Mouse (Mus musculus): ENCODE measurements at regions not wholly inside any gene's neighbourhood (a gene's known extent, or its start where the extent isn't known, plus 50 kb on each side); places are given as distances from the start of the nearest gene placed in this dataset.

DNA sequence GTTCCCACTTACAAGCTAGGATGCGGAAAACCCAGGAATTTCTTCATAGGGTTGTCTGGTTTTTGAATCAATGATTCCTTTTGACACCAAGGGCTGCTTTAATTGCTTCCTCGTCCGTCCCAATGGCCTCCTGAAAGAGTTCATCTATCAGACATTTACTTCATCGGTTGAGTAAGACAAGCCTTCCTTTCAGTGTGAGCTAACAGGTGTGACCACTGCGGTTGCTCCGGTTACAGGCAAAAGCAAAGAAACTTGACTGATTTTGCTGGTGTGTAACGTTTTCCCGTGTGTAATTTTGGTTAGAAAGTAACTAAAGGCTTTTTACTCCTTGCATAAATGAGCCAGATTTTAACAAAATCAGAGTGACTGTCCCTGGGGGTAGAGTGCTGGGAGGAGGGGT is 99.6 kb upstream of the Rnaseh2b start:
- Histone ChIP-seq H3K4me1 (ENCODE audit: control insufficient read depth in 1 of 2, insufficient read depth in 2 of 2, low read length in 2 of 2) (no peaks in the 10 kb centered on the region), H3K27ac (ENCODE audit: control insufficient read depth, low read depth, low read length) (no peak overlapping the region), H3K79me2 (ENCODE audit: control insufficient read depth, insufficient read depth, low read length, poor library complexity) (no peaks in the 10 kb centered on the region), H3K4me3 (ENCODE audit: control insufficient read depth in 1 of 2, insufficient read depth in 1 of 2, low read depth in 2 of 2, low read length in 2 of 2) (no peak overlapping the region), H3K36me3 (ENCODE audit: control insufficient read depth in 1 of 2, insufficient read depth in 2 of 2, low read length in 2 of 2) (no peaks in the 10 kb centered on the region), H3K9me3 (replicated peaks; ENCODE audit: insufficient read depth, low read length) (no peaks in the 10 kb centered on the region), H3K9ac (ENCODE audit: control insufficient read depth, low read depth, low read length, poor library complexity, severe bottlenecking) (no peak overlapping the region), H3K27me3 (ENCODE audit: control insufficient read depth in 1 of 2, insufficient read depth in 2 of 2, low read length in 2 of 2) (peaks cover 0 to 2% of the 10 kb centered on the region in 2 experiments; a peak in 3 of 4 replicates)
- TF ChIP-seq SIN3A (IDR thresholded peaks at IDR 0.05; ENCODE audit: low read length) (no peak), POLR2AphosphoS2 (IDR thresholded peaks at IDR 0.05; ENCODE audit: low read length) (no peak), CHD1 (IDR thresholded peaks at IDR 0.05; ENCODE audit: low read depth, low read length) (no peak), JUND (IDR thresholded peaks at IDR 0.05; ENCODE audit: low read depth, low read length) (no peak), ZC3H11A (IDR thresholded peaks at IDR 0.05; ENCODE audit: low read depth, low read length) (no peak), MAZ (IDR thresholded peaks at IDR 0.05; ENCODE audit: low read depth, low read length) (no peak), NRF1 (IDR thresholded peaks at IDR 0.05; ENCODE audit: insufficient read depth, low read depth, low read length, poor library complexity, severe bottlenecking) (no peak), ZNF384 (IDR thresholded peaks at IDR 0.05; ENCODE audit: low read depth, low read length) (no peak), ELF1 (IDR thresholded peaks at IDR 0.05; ENCODE audit: low read depth, low read length) (no peak), MAX (IDR thresholded peaks at IDR 0.05; ENCODE audit: low read length) (no peak), UBTF (IDR thresholded peaks at IDR 0.05; ENCODE audit: borderline replicate concordance, insufficient read depth, low read depth, low read length) (no peak), CTCF (IDR thresholded peaks at IDR 0.05 in 2 of 3, conservative IDR thresholded peaks at IDR 0.05 in 1 of 3; ENCODE audit: control insufficient read depth in 1 of 3, insufficient read depth in 1 of 3, low read depth in 2 of 3, low read length in 3 of 3, poor library complexity in 1 of 3, severe bottlenecking in 1 of 3) (no peak), USF1 (IDR thresholded peaks at IDR 0.05; ENCODE audit: low read depth, low read length) (no peak), CHD2 (IDR thresholded peaks at IDR 0.05; ENCODE audit: low read length) (no peak), USF2 (IDR thresholded peaks at IDR 0.05; ENCODE audit: borderline replicate concordance in 1 of 2, insufficient read depth in 1 of 2, low read depth in 1 of 2, low read length in 2 of 2) (no peak), SMC3 (IDR thresholded peaks at IDR 0.05; ENCODE audit: low read depth, low read length) (no peak), ZKSCAN1 (IDR thresholded peaks at IDR 0.05; ENCODE audit: low read depth, low read length) (no peak), TAL1 (IDR thresholded peaks at IDR 0.05; ENCODE audit: low read length) (no peak), HCFC1 (IDR thresholded peaks at IDR 0.05; ENCODE audit: low read depth, low read length) (no peak)
- no peak for DNase-seq (ENCODE audit: low read depth, low spot score)

DNA sequence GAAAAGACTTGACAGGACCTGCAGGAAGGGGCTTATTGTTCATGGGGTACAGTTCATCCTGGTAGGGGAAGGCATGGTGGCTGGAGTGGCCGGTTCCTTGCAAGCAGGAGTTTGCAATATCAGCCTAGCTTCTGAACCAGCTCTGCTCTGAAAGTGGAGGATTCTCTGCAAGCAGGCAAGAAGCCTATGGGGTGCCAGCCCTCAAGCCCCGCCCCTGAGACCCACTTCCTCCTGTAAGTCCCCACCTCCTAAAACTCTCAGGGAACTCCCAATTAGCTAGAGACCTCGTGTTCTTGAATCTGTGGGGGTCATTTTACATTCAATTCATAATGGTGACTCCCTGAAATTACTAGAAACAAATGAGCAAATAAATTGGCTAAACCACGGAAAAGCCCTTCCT is 99.0 kb upstream of the Rnaseh2b start:
- Histone ChIP-seq H3K9ac (ENCODE audit: control insufficient read depth, low read depth, low read length, poor library complexity, severe bottlenecking) (no peak overlapping the region), H3K79me2 (ENCODE audit: control insufficient read depth, insufficient read depth, low read length, poor library complexity) (no peaks in the 10 kb centered on the region), H3K27ac (ENCODE audit: control insufficient read depth, low read depth, low read length) (no peak overlapping the region), H3K27me3 (ENCODE audit: control insufficient read depth in 1 of 2, insufficient read depth in 2 of 2, low read length in 2 of 2) (peaks cover 0 to 2% of the 10 kb centered on the region in 2 experiments; a peak in 3 of 4 replicates), H3K4me3 (ENCODE audit: control insufficient read depth in 1 of 2, insufficient read depth in 1 of 2, low read depth in 2 of 2, low read length in 2 of 2) (no peak overlapping the region), H3K9me3 (replicated peaks; ENCODE audit: insufficient read depth, low read length) (no peaks in the 10 kb centered on the region), H3K4me1 (ENCODE audit: control insufficient read depth in 1 of 2, insufficient read depth in 2 of 2, low read length in 2 of 2) (no peaks in the 10 kb centered on the region), H3K36me3 (ENCODE audit: control insufficient read depth in 1 of 2, insufficient read depth in 2 of 2, low read length in 2 of 2) (no peaks in the 10 kb centered on the region)
- TF ChIP-seq RAD21 (IDR thresholded peaks at IDR 0.05; ENCODE audit: low read depth, low read length) = no peak
- TF ChIP-seq MAZ (IDR thresholded peaks at IDR 0.05; ENCODE audit: low read depth, low read length) = no peak
- TF ChIP-seq CTCF (IDR thresholded peaks at IDR 0.05 in 2 of 3, conservative IDR thresholded peaks at IDR 0.05 in 1 of 3; ENCODE audit: control insufficient read depth in 1 of 3, insufficient read depth in 1 of 3, low read depth in 2 of 3, low read length in 3 of 3, poor library complexity in 1 of 3, severe bottlenecking in 1 of 3) = no peak
- no peak for TF ChIP-seq JUND (IDR thresholded peaks at IDR 0.05; ENCODE audit: low read depth, low read length)
- no peak for TF ChIP-seq SIN3A (IDR thresholded peaks at IDR 0.05; ENCODE audit: low read length)
- no peak for TF ChIP-seq TAL1 (IDR thresholded peaks at IDR 0.05; ENCODE audit: low read length)
- no peak for TF ChIP-seq MXI1 (IDR thresholded peaks at IDR 0.05; ENCODE audit: low read depth, low read length)
- no peak for TF ChIP-seq BHLHE40 (IDR thresholded peaks at IDR 0.05; ENCODE audit: borderline replicate concordance, low read depth, low read length)
- TF ChIP-seq ZC3H11A (IDR thresholded peaks at IDR 0.05; ENCODE audit: low read depth, low read length) = no peak
- no peak for TF ChIP-seq ZNF384 (IDR thresholded peaks at IDR 0.05; ENCODE audit: low read depth, low read length)
- TF ChIP-seq HCFC1 (IDR thresholded peaks at IDR 0.05; ENCODE audit: low read depth, low read length) = no peak
- no peak for DNase-seq (ENCODE audit: low read depth, low spot score)

All from MEL (cell line).